Mouse (Mus musculus): ENCODE measurements around the gene Chn2. TPM values are rescaled to one million over a fixed set of nuclear protein-coding genes. Genes with fewer than 3 reads are reported as not detected.
A peak's percentile ranks its signal among the peaks of the same experiment; 100 is the strongest.

The Chn2 gene
- polyA plus RNA-seq, 1 experiment from 2014 or later = 31.9 TPM

DNA sequence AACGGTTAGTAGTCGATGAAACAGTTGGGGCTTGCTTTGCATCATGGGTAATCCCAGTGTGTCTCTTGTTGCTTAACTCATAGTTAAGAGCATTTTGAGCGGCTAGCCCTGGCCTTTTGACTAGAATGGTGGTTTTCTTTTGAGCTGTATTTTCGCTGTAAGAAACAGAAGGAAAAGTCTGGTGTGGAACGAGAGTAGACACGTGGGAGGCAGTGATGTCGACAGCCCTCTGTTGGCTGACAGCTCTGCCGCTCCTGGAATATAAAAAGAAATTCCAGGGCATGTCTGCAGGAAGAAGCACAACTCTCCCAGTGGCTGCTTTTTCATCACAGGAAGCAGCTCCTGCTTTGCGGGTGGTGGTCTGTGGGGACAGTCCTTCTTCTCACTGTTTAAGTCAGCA lies 202.9 kb downstream of the Chn2 start:
- no peaks in the 10 kb centered on the region for H3K4me1 ChIP-seq
- no peaks in the 10 kb centered on the region for H3K27me3 ChIP-seq
- 79% methylated on average over 9 of the region's 9 CpGs for WGBS
- no peak for ATAC-seq
- no peak overlapping the region for H3K27ac ChIP-seq
- H3K9me3 ChIP-seq (replicated peaks) = peaks cover 5% of the 10 kb centered on the region; the same call in 1 of the 2 replicates
- H3K9ac ChIP-seq = no peak overlapping the region
- H3K36me3 ChIP-seq (ENCODE audit: poor library complexity, severe bottlenecking) = peaks cover 10% of the 10 kb centered on the region
- H3K4me2 ChIP-seq = no peak overlapping the region
- no peak overlapping the region for H3K4me3 ChIP-seq

DNA sequence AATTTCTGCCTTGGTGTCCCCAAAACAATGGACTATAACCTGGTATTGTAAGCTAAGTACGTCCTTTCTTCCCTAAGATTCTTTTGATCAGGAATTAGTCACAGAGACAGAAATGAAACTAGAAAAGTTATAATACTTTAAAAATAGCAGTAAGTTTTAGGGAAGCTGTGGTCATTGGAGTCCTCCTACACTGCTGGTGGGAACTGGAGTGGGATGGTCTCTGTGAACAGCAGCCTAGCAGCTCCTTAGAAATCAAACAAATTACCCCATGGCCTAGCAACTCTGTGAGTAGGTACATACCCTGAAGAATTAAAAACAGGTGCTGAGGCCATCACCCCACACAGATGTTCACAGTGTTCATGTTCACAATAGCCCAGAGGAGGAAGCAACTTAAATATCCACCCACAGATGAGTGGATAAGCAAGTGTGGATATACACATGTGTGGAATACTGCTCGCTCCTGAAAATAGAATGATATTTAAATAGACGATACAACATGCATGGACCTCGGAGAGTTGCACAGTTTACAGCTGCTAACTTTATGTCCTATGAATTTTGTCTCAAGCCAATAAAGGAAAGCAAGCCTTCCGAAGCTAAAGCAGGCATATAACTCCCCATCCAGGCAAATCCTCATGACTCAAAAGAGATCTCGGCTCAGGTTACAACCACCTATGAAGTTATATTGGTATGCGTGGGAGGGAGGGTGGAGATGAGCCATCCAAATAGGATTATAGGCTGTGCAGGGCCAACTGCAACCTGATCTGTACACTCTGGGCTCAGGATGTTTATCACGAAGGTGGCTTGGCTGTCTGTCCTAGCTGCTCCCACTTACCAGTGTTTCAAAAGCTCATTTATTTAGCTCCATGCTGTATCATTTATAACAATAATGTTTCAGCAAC lies 209.2 kb downstream of the Chn2 start:
- H3K4me2 ChIP-seq = no peak overlapping the region

DNA sequence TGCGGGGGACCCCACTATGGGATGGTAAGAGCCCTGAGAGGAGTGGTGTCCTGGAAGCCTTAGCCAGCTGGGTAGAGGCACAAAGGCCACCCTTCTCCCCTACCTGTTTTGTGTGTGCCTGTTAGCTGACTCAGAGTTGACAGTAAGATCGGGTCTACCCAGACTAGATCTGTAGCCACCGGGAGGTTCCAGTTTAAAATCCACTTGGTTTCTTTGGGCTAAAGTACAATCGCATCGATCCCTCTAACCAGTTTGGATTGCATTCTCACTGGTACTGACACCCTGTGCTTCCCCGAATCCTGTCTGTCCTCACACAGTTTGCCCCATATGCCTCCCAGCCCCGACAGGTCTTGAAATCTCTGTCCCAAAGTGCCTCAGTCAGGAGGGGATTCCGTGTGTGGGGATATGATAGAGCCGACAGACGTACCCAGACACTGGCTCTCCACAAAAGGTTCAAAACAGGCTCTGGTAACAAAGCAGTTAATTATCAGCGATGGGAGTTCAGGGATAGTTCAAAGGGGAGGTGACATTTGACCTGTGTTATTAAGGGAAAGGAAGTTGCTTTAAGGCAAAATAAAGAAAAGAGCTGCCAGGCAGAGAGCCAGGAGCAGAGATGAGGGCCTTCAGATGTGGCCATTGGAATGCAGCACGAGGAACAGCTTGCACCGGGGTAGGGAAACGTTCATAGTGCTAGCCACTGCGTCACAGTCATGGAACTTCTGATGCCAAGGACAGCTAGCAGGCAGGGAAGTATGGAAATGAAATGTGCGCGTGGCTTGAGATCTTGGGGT lies 212.2 kb downstream of the Chn2 start:
- no peak overlapping the region for H3K4me2 ChIP-seq
- H3K36me3 ChIP-seq (ENCODE audit: poor library complexity, severe bottlenecking) = no peaks in the 10 kb centered on the region
- ATAC-seq = no peak
- no peak overlapping the region for H3K9ac ChIP-seq
- no peaks in the 10 kb centered on the region for H3K9me3 ChIP-seq (replicated peaks)
- 49% methylated on average over 17 of the region's 17 CpGs for WGBS
- H3K4me1 ChIP-seq = peaks cover 28% of the 10 kb centered on the region
- no peak overlapping the region for H3K27ac ChIP-seq
- no peaks in the 10 kb centered on the region for H3K27me3 ChIP-seq
- H3K4me3 ChIP-seq = no peak overlapping the region

More for the DNA sequence above, 209.2 kb downstream of the Chn2 start:
- Histone ChIP-seq H3K27ac (no peak overlapping the region), H3K27me3 (no peaks in the 10 kb centered on the region), H3K9ac (no peak overlapping the region), H3K4me3 (no peak overlapping the region), H3K36me3 (ENCODE audit: poor library complexity, severe bottlenecking) (no peaks in the 10 kb centered on the region), H3K9me3 (replicated peaks) (no peaks in the 10 kb centered on the region), H3K4me1 (peaks cover 3% of the 10 kb centered on the region; the same call in 1 of the 2 replicates)
- no peak for ATAC-seq
- 69% methylated on average over 8 of the region's 8 CpGs for WGBS

DNA sequence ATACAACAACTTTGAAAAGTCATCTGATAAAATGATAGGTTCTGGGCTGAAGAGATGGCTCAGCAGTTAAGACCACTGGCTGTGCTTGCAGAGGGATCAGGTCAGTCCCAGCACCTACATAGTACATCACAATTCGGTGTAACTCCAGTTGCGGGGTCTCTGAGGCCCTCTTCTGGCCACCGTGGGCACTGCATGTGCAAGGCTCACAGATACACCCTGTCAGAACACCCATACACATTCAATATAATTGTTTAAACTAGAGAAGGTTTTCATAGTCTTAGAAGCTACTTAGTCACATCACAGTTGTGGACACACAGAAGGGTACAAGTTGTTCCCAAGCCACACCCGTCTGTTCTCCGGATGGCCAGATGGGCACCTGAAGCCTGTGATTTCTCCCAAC lies 213.9 kb downstream of the Chn2 start:
- WGBS = 63% methylated on average over 5 of the region's 5 CpGs
- H3K9me3 ChIP-seq (replicated peaks) = no peaks in the 10 kb centered on the region
- ATAC-seq = no peak
- H3K9ac ChIP-seq = no peak overlapping the region
- no peaks in the 10 kb centered on the region for H3K36me3 ChIP-seq (ENCODE audit: poor library complexity, severe bottlenecking)
- H3K4me2 ChIP-seq = no peak overlapping the region
- H3K27ac ChIP-seq = no peak overlapping the region
- peaks cover 31% of the 10 kb centered on the region for H3K4me1 ChIP-seq
- no peak overlapping the region for H3K4me3 ChIP-seq
- no peaks in the 10 kb centered on the region for H3K27me3 ChIP-seq

DNA sequence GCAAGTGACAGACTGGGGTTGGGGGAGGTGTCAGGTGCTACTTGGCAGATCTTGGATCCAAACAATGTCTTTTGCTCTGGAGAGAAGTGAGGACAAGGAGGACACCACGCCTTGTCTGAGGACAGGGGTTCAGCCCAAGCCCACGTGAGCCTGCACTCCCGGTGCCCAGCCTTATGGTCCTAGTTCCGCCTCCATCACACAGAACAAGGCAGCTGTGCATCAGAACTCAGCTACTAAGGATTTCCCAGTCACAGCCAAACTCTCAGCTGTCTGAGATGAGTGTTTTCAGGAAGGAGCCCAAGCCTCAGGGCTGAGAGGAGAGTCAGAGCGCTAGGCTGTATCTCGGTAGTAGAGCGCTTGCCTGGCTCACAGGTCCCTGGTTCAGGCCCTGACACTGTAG lies 214.5 kb downstream of the Chn2 start:
- H3K9me3 ChIP-seq (replicated peaks) = no peaks in the 10 kb centered on the region
- H3K27ac ChIP-seq = no peak overlapping the region
- H3K4me3 ChIP-seq = no peak overlapping the region
- no peaks in the 10 kb centered on the region for H3K27me3 ChIP-seq
- no peak for ATAC-seq
- peaks cover 31% of the 10 kb centered on the region for H3K4me1 ChIP-seq
- 77% methylated on average over 7 of the region's 7 CpGs for WGBS
- H3K4me2 ChIP-seq = no peak overlapping the region
- H3K9ac ChIP-seq = no peak overlapping the region
- no peaks in the 10 kb centered on the region for H3K36me3 ChIP-seq (ENCODE audit: poor library complexity, severe bottlenecking)

DNA sequence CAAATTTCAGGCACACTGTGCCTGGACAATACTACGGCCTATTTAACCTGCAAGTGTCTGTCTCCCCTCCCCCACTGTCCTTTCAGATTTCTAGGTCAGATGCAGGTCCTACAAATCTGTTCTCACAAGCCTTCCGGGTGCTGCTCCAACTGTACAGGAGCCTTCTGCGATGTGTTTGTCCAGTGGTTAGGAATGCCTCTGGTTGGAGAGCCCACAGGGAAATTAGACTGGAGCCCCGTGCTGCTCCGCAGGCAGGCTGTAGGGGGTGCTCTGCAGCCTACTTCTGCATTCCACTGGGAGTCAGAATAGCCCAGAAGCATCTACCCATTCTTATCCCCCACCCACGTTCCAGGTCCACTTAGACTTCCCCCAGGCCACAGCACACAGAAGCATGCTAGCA lies 215.4 kb downstream of the Chn2 start:
- 65% methylated on average over 6 of the region's 6 CpGs for WGBS
- no peak for ATAC-seq

DNA sequence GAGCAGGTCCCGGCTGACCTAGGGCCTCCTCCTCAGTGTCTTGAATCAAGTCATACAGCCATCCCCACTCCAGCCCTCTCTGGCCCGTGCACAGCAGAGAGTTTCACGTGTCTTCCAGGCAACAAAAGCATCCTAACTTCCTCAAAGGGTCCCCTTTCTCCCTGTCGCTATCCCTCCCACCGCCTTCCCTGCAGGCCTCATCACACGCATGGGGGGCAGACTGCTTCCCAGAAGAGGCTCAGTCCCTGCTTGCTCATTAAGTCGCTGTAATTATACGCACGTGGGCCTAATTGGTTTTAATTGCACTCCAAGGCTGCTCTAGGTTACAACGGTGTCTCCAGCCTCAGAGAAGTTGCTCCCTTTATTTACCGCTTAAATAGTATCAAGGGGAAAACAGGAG lies 216.0 kb downstream of the Chn2 start:
- no peak overlapping the region for H3K27ac ChIP-seq
- ATAC-seq = peak; percentile 73; the same call in 1 of the 2 replicates
- 18% methylated on average over 11 of the region's 11 CpGs for WGBS
- no peaks in the 10 kb centered on the region for H3K36me3 ChIP-seq (ENCODE audit: poor library complexity, severe bottlenecking)
- no peak overlapping the region for H3K4me2 ChIP-seq
- peak overlapping the region; percentile 23; the same call in 1 of the 2 replicates for H3K9ac ChIP-seq
- H3K9me3 ChIP-seq (replicated peaks) = no peaks in the 10 kb centered on the region
- peaks cover 31% of the 10 kb centered on the region for H3K4me1 ChIP-seq
- no peaks in the 10 kb centered on the region for H3K27me3 ChIP-seq
- H3K4me3 ChIP-seq = no peak overlapping the region

More for the DNA sequence above, 215.4 kb downstream of the Chn2 start:
- no peaks in the 10 kb centered on the region for H3K9me3 ChIP-seq (replicated peaks)
- no peak overlapping the region for H3K4me2 ChIP-seq
- no peak overlapping the region for H3K4me3 ChIP-seq
- peaks cover 31% of the 10 kb centered on the region for H3K4me1 ChIP-seq
- no peak overlapping the region for H3K27ac ChIP-seq
- H3K9ac ChIP-seq = peak overlapping the region; percentile 23; the same call in 1 of the 2 replicates
- H3K27me3 ChIP-seq = no peaks in the 10 kb centered on the region
- H3K36me3 ChIP-seq (ENCODE audit: poor library complexity, severe bottlenecking) = no peaks in the 10 kb centered on the region

DNA sequence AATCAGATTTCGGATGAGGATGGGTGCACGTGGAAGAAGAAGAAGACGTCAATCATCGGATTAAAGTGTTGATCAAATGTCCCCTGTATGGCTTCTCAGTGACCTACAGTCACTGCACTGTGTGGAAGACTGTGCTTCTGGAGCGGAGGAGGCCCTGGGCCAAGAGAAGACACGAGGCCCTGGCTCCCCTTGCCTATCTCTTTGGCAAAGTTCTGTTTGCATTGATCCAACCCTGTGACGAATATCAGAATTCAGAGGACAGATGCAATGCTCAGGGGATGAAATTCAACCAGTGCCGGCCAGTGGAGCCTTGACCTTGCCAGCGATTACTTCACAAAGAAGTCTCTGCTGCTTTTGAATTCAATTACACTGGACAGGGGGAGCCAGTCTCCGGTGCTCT lies 217.0 kb downstream of the Chn2 start:
- no peak for ATAC-seq
- Histone ChIP-seq H3K4me3 (no peak overlapping the region), H3K4me2 (no peak overlapping the region), H3K27ac (no peak overlapping the region), H3K9me3 (replicated peaks) (no peaks in the 10 kb centered on the region), H3K9ac (no peak overlapping the region), H3K4me1 (peaks cover 31% of the 10 kb centered on the region), H3K36me3 (ENCODE audit: poor library complexity, severe bottlenecking) (no peaks in the 10 kb centered on the region), H3K27me3 (no peaks in the 10 kb centered on the region)
- WGBS = 80% methylated on average over 10 of the region's 10 CpGs

DNA sequence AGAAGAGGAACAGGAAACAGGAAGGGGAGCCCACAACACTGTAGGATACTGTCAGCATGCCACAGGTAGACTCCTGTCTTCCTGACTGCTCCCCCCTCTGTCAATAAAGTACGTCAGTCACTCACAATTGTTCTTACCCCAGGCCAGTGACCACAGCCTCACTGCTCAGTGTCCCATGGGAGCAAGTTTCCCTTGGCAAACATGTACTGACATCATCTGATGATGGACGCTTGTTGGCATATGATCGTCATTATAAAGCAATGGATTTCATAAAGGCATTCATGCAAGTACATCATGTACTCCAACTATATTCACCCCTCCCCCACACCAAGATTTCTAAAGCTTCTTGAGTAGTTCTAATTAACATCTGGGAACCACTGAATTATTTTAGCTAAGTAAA lies 218.2 kb downstream of the Chn2 start:
- 93% methylated on average over 3 of the region's 3 CpGs for WGBS
- Histone ChIP-seq H3K4me1 (peaks cover 31% of the 10 kb centered on the region), H3K27ac (no peak overlapping the region), H3K4me3 (no peak overlapping the region), H3K9me3 (replicated peaks) (no peaks in the 10 kb centered on the region), H3K27me3 (no peaks in the 10 kb centered on the region), H3K4me2 (no peak overlapping the region), H3K9ac (no peak overlapping the region), H3K36me3 (ENCODE audit: poor library complexity, severe bottlenecking) (no peaks in the 10 kb centered on the region)
- ATAC-seq = no peak

DNA sequence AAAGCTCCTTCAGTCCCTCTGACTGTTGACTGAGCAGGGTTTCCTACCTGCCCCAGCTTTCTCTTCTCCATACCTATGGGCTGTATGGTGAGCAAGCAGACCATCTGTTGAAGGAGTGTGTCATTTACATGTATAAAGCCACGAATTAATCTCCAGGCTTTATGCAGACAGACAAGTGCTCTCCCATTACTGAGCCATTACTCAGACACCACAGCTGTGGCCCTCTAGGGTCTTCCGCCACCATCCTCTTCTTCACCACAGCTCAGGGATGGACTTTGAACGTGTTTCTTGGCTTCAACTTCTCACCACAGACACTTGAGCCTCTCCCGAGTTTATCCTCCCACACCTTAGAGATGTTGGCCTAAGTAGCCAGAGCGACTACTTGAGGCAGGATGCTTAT lies 219.1 kb downstream of the Chn2 start:
- no peak for ATAC-seq
- Histone ChIP-seq H3K4me1 (peaks cover 29% of the 10 kb centered on the region), H3K36me3 (ENCODE audit: poor library complexity, severe bottlenecking) (no peaks in the 10 kb centered on the region), H3K9ac (no peak overlapping the region), H3K27ac (no peak overlapping the region), H3K9me3 (replicated peaks) (no peaks in the 10 kb centered on the region), H3K4me3 (no peak overlapping the region), H3K4me2 (no peak overlapping the region), H3K27me3 (no peaks in the 10 kb centered on the region)
- WGBS = 88% methylated on average over 5 of the region's 5 CpGs

DNA sequence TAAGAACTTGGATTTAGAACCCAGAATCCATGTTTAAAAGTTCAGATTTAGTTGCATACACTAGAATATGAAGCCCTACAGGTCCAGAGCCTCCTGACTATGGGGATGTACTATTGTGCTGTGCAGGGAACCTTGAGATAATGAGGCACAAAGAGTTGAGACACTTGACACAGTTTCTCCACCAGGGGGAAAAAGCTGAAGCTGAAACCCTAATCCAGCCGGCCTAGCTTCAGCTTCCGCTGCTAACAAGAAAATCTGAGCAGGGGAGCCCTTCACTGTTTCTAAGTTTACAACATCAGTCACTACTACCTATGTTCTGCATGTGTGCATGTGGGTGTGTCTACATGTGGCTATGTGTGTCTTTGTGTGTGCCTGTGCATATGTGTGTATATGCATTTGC lies 223.4 kb downstream of the Chn2 start:
- Histone ChIP-seq H3K27me3 (no peaks in the 10 kb centered on the region), H3K9ac (no peak overlapping the region), H3K4me2 (no peak overlapping the region), H3K9me3 (replicated peaks) (no peaks in the 10 kb centered on the region), H3K27ac (no peak overlapping the region), H3K36me3 (ENCODE audit: poor library complexity, severe bottlenecking) (no peaks in the 10 kb centered on the region), H3K4me1 (no peaks in the 10 kb centered on the region), H3K4me3 (no peak overlapping the region)
- no peak for ATAC-seq
- 65% methylated on average over 2 of the region's 2 CpGs for WGBS

DNA sequence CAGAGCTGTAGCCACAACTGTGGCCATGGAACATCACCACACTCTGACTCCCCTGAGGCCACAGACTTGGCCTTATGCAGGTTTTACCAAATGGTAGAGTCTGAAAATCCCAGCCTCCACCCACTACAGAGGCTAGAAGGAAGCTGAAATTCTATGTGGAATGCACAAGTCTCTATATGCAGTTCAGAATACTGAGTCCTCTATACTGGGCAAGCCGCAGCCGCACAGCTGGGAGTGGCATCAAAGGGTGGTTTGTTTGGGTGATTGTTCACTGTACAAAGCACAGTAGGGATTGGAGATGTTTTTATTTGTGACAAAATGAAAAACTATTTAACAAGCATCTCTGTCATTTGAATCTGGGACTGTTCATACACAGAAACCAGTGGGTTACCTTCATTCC lies 224.5 kb downstream of the Chn2 start:
- H3K9me3 ChIP-seq (replicated peaks) = no peaks in the 10 kb centered on the region
- ATAC-seq = no peak
- no peak overlapping the region for H3K27ac ChIP-seq
- H3K27me3 ChIP-seq = no peaks in the 10 kb centered on the region
- H3K4me1 ChIP-seq = no peaks in the 10 kb centered on the region
- H3K36me3 ChIP-seq (ENCODE audit: poor library complexity, severe bottlenecking) = no peaks in the 10 kb centered on the region
- 58% methylated on average over 2 of the region's 2 CpGs for WGBS
- no peak overlapping the region for H3K9ac ChIP-seq
- H3K4me3 ChIP-seq = no peak overlapping the region
- H3K4me2 ChIP-seq = no peak overlapping the region

All from forebrain, embryonic 13.5 days (tissue).